Mouse (Mus musculus): Measurements from ENCODE around the gene Cd248. TPM values are rescaled to one million over a fixed set of nuclear protein-coding genes. Genes with fewer than 3 reads are reported as not detected.

Cd248 gene
- polyA plus RNA-seq, 1 experiment from 2014 or later = 30.1 TPM

DNA sequence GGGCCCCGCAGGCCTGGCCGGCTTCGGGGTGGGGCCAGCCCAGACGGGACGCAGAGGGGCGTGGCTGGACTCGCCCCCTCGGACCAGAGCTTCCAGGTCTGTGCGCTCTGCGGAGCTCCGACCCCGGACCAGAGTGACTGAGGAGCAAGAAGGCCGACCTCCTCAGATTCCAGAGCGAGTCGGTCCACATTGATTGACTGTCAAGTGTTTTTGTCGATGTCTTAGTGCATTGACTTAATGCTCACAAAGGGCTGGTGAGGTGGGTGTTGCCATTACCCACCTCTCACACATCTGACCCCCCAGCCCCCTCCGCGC is 50.5 kb downstream of the Cd248 start, which contains the start of gene Klc2:
Klc2 (minus strand) TSS at position 177 of the 315 bp plus-strand sequence.
- no peak for DNase-seq (ENCODE audit: low spot score)
- peak within 1 kb of the TSS; percentile 79 for H3K4me2 ChIP-seq (ENCODE audit: low read depth)
- peak within 1 kb of the TSS; percentile 49 for H3K27ac ChIP-seq (ENCODE audit: low read depth, low read length)
- H3K36me3 ChIP-seq (ENCODE audit: control insufficient read depth, insufficient read depth, low read length) = peaks cover 3% of the 10 kb centered on the region; the same call in 1 of the 2 replicates
- H3K9ac ChIP-seq (ENCODE audit: low read length) = peak within 1 kb of the TSS; percentile 66
- peak; percentile 85 for ATAC-seq (ENCODE audit: insufficient read depth, low FRiP score, low TSS enrichment)
- no peaks in the 10 kb centered on the region for H3K9me3 ChIP-seq (ENCODE audit: control insufficient read depth, low read length)
- H3K4me1 ChIP-seq (ENCODE audit: control insufficient read depth, insufficient read depth, low read length) = peaks cover 8% of the 10 kb centered on the region
- WGBS = under 1% methylated on average over 18 of the region's 18 CpGs
- no peaks in the 10 kb centered on the region for H3K27me3 ChIP-seq (ENCODE audit: control insufficient read depth, insufficient read depth, low read length)
- H3K4me3 ChIP-seq (ENCODE audit: low read depth, low read length) = peak within 1 kb of the TSS; percentile 90

Other genes starting within 250 kb of the Cd248 start
- 41.4 and 41.5 TPM in 2 replicates for gene Ccs, start 228.7 kb upstream of the Cd248 start, polyA plus RNA-seq (2014; fragmentation: Nextera tagmentation; extraction: Ambion mirVana)
- 0.13 TPM in 1 of 2 replicates, not detected in the other for gene Ccdc87, start 228.7 kb upstream of the Cd248 start, polyA plus RNA-seq (2014; fragmentation: Nextera tagmentation; extraction: Ambion mirVana)
- 40.6 and 41.8 TPM in 2 replicates for gene Ctsf, start 212.9 kb upstream of the Cd248 start, polyA plus RNA-seq (2014; fragmentation: Nextera tagmentation; extraction: Ambion mirVana)
- gene Actn3, start 190.2 kb upstream of the Cd248 start, polyA plus RNA-seq (2014; fragmentation: Nextera tagmentation; extraction: Ambion mirVana) = 5.9 and 6.5 TPM in 2 replicates
- 12.1 and 14.1 TPM in 2 replicates for gene Zdhhc24, start 189.4 kb upstream of the Cd248 start, polyA plus RNA-seq (2014; fragmentation: Nextera tagmentation; extraction: Ambion mirVana)
- 4.8 and 7.9 TPM in 2 replicates for gene Bbs1, start 161.4 kb upstream of the Cd248 start, polyA plus RNA-seq (2014; fragmentation: Nextera tagmentation; extraction: Ambion mirVana)
- 164 and 171 TPM in 2 replicates for gene Dpp3, start 139.8 kb upstream of the Cd248 start, polyA plus RNA-seq (2014; fragmentation: Nextera tagmentation; extraction: Ambion mirVana)
- gene Peli3, start 125.0 kb upstream of the Cd248 start, polyA plus RNA-seq (2014; fragmentation: Nextera tagmentation; extraction: Ambion mirVana) = 3.4 and 3.5 TPM in 2 replicates
- gene Mrpl11, start 105.9 kb upstream of the Cd248 start, polyA plus RNA-seq (2014; fragmentation: Nextera tagmentation; extraction: Ambion mirVana) = 143 and 150 TPM in 2 replicates
- gene Npas4, start 77.8 kb upstream of the Cd248 start, polyA plus RNA-seq (2014; fragmentation: Nextera tagmentation; extraction: Ambion mirVana) = 0.12 TPM in 1 of 2 replicates, not detected in the other
- 3.9 and 6.2 TPM in 2 replicates for gene Slc29a2, start 44.2 kb upstream of the Cd248 start, polyA plus RNA-seq (2014; fragmentation: Nextera tagmentation; extraction: Ambion mirVana)
- gene B4gat1, start 29.3 kb upstream of the Cd248 start, polyA plus RNA-seq (2014; fragmentation: Nextera tagmentation; extraction: Ambion mirVana) = 37.9 and 39.8 TPM in 2 replicates
- gene AC124502.3, start 29.2 kb upstream of the Cd248 start, polyA plus RNA-seq (2014; fragmentation: Nextera tagmentation; extraction: Ambion mirVana) = 1.2 and 2.8 TPM in 2 replicates
- 65.5 and 78.9 TPM in 2 replicates for gene Brms1, start 26.7 kb upstream of the Cd248 start, polyA plus RNA-seq (2014; fragmentation: Nextera tagmentation; extraction: Ambion mirVana)
- 1.1 and 2.3 TPM in 2 replicates for gene Rin1, start 17.6 kb upstream of the Cd248 start, polyA plus RNA-seq (2014; fragmentation: Nextera tagmentation; extraction: Ambion mirVana)
- 1.8 and 2.0 TPM in 2 replicates for gene Tmem151a, start 17.5 kb downstream of the Cd248 start, polyA plus RNA-seq (2014; fragmentation: Nextera tagmentation; extraction: Ambion mirVana)
- 80.4 and 88.0 TPM in 2 replicates for gene Yif1a, start 20.5 kb downstream of the Cd248 start, polyA plus RNA-seq (2014; fragmentation: Nextera tagmentation; extraction: Ambion mirVana)
- gene Cnih2, start 30.4 kb downstream of the Cd248 start, polyA plus RNA-seq (2014; fragmentation: Nextera tagmentation; extraction: Ambion mirVana) = 110 and 127 TPM in 2 replicates
- 250 and 266 TPM in 2 replicates for gene Rab1b, start 39.0 kb downstream of the Cd248 start, polyA plus RNA-seq (2014; fragmentation: Nextera tagmentation; extraction: Ambion mirVana)
- gene Klc2, start 50.5 kb downstream of the Cd248 start, polyA plus RNA-seq (2014; fragmentation: Nextera tagmentation; extraction: Ambion mirVana) = 40.2 and 43.5 TPM in 2 replicates
- gene Pacs1, start 205.0 kb downstream of the Cd248 start, polyA plus RNA-seq (2014; fragmentation: Nextera tagmentation; extraction: Ambion mirVana) = 29.8 and 30.5 TPM in 2 replicates
- 405 and 416 TPM in 2 replicates for gene Sf3b2, start 227.4 kb downstream of the Cd248 start, polyA plus RNA-seq (2014; fragmentation: Nextera tagmentation; extraction: Ambion mirVana)
- 16.2 and 17.8 TPM in 2 replicates for gene Gal3st3, start 230.3 kb downstream of the Cd248 start, polyA plus RNA-seq (2014; fragmentation: Nextera tagmentation; extraction: Ambion mirVana)

Measured in neural tube, embryonic 11.5 days (tissue).